In genomic region chr2:25400764-25401163, GRCm38 (mm10) we compare ENCODE assay signal across 1 mouse cellular context.
TF ChIP-seq lines count a peak whose summit lies in the region.

No protein-coding gene starts in this region.

TF ChIP-seq in MEL, 35 proteins besides CTCF, POLR2A, EP300 and RAD21:
- TF ChIP-seq JUND (IDR thresholded peaks at IDR 0.05; ENCODE audit: low read depth, low read length) (no peak), SMC3 (IDR thresholded peaks at IDR 0.05; ENCODE audit: low read depth, low read length) (peak; percentile 42)
